Mouse (Mus musculus): ENCODE results near the gene Pih1d3.
A peak's percentile ranks its signal among the peaks of the same experiment; 100 is the strongest.

The Pih1d3 gene

GRCm38 (mm10) chr1:31222564-31222963 lies at the start of gene Pih1d3, which contains the start of gene 4931428L18Rik:
Gene Pih1d3 (plus strand): TSS chr1:31222838.
Gene 4931428L18Rik (minus strand): TSS chr1:31222684.
- no peak for DNase-seq (ENCODE audit: low read depth)

GRCm38 (mm10) chr1:31175401-31175800 lies 47.2 kb upstream of the Pih1d3 start:
- DNase-seq (ENCODE audit: low read depth), result no peak

GRCm38 (mm10) chr1:31176101-31176500 lies 46.5 kb upstream of the Pih1d3 start, which contains the start of gene Lgsn:
Gene Lgsn (plus strand): TSS chr1:31176401.
- DNase-seq (ENCODE audit: low read depth), result no peak

GRCm38 (mm10) chr1:31178264-31178663 lies 44.4 kb upstream of the Pih1d3 start:
- no peak for DNase-seq (ENCODE audit: low read depth)

- DNase-seq (ENCODE audit: low read depth), result no peak
Measured at GRCm38 (mm10) chr1:31190237-31190866, 32.3 kb upstream of the Pih1d3 start.

- no peak for DNase-seq (ENCODE audit: low read depth)
Measured at GRCm38 (mm10) chr1:31195633-31196032, 27.0 kb upstream of the Pih1d3 start.

GRCm38 (mm10) chr1:31196959-31197358 lies 25.7 kb upstream of the Pih1d3 start:
- no peak for DNase-seq (ENCODE audit: low read depth)

- DNase-seq (ENCODE audit: low read depth), result no peak
Measured at GRCm38 (mm10) chr1:31203771-31204170, 18.9 kb upstream of the Pih1d3 start.

GRCm38 (mm10) chr1:31205346-31205745 lies 17.3 kb upstream of the Pih1d3 start:
- no peak for DNase-seq (ENCODE audit: low read depth)

- no peak for DNase-seq (ENCODE audit: low read depth)
Measured at GRCm38 (mm10) chr1:31205770-31206169, 16.9 kb upstream of the Pih1d3 start.

- DNase-seq (ENCODE audit: low read depth), result peak; percentile 79
Measured at GRCm38 (mm10) chr1:31210144-31210543, 12.5 kb upstream of the Pih1d3 start.

- DNase-seq (ENCODE audit: low read depth), result no peak
Measured at GRCm38 (mm10) chr1:31214831-31215230, 7.8 kb upstream of the Pih1d3 start.

- no peak for DNase-seq (ENCODE audit: low read depth)
Measured at GRCm38 (mm10) chr1:31220599-31221250, 1.9 kb upstream of the Pih1d3 start.

GRCm38 (mm10) chr1:31233319-31234036 lies 10.8 kb downstream of the Pih1d3 start:
- DNase-seq (ENCODE audit: low read depth), result no peak

GRCm38 (mm10) chr1:31260218-31260923 lies 37.7 kb downstream of the Pih1d3 start:
- no peak for DNase-seq (ENCODE audit: low read depth)

Measured in NIH3T3 (cell line).